Mouse (Mus musculus) pancreas, adult 10 weeks (tissue): ENCODE measurements around the gene Trmu. TPM values are rescaled to one million over a fixed set of nuclear protein-coding genes. Genes with fewer than 3 reads are reported as not detected.

Source experiments
- polyA plus RNA-seq: library from polyadenylated mRNA; stranded (reverse); fragments of 350-450 nt; fragmentation: Illumina TruSeq; extraction: RNeasy Lipid Tissue Mini Kit (QIAGEN cat#74804); gene quantifications from one replicate; pipeline ENCODE4 v1.2.3, GENCODE M21; 2015; ENCODE audit warnings: low read depth, low replicate concordance; ENCODE audit not compliant: insufficient read depth

The Trmu gene
- 12.7 TPM for polyA plus RNA-seq

DNA sequence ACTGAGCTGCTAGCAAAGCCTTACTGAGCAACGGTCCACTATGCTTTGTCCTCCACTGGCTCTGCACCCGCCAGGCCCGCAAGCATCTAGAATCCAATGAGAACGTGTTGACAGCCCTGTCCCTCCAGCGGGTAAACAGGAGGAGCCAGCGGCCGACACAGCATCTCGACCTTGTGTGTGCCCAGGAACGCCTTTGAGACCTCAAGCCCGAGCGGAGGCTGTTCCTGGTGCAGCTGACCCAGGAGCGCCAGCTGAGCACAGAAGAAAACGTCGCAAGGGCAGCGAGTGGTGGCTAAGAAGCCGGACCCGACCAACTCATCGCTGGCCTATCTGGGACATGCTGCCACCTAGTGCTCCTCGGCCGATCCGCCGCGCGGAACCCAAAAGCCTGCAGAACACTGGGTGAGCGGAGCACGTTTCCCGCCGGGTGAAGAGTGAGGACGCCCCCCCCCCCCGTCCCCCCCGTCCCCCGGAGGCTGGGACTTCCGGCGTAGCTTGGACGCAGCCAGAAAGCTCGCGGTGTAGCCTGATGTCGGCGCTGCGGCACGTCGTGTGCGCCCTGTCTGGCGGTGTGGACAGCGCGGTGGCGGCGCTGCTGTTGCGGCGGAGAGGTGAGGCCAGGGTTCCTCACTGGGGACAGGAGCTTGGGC is at the start of gene Trmu:
Trmu (plus strand) TSS at position 465 of the 650 bp plus-strand sequence.

DNA sequence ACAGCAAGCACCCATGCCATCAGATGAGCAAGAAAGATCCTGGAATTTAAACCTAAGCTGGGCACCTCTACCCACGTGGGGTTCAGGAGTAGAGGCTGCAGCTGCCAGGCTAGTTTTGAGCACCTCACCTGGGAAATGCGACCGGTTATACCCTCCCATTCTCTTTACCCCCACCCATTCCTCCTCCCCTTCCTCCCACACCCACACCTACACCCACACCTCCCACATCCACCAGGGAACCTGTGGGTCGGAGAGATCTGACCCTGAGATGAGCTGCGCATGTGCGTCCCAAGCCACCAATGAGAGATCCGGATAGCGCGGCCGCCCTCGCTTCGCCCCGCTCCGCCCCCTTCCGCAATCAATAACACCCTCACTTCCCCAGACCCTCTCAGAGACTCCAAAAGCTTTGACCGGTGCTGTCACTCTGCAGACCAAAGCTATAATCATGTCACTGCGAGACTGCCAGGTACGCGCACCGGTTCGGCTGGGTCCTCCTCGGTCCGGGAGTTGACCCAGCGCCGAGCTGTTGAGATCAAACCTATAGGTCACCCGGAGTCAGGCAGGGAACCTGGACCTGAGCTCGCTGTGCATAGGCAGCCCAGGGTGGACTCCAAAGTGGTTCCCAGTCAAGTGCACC is 47.0 kb upstream of the Trmu start, which contains the start of gene Ttc38:
Ttc38 (plus strand) TSS at position 353 of the 637 bp plus-strand sequence.

DNA sequence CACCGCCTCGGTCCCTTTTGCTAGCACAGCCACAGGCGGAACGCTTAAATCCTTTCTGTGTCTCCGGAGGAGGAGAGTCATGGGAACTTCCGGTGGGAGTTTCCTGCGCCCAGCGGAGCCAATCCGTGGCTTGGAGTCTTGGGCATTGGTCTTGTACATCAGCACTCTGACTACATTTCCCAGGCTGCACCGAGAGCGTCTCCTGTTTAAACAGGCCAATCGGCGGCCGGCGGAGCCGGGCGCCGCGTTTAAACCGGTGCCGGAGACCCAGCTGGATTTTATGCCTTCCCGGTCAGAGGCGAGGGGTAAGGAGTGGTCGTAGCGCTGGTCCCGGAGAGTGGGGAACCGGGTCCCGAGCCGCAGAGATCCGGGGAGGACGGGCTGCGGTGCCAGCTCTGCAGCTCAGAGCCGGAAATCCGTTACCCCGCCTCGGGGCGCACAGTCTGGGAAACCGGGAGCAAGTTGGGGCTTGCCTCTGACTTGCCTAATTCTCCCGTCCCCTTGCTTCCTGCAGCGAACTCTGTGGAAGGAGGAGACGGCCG is 19.6 kb upstream of the Trmu start, which contains the start of gene Gtse1:
Gtse1 (plus strand) TSS at position 256 of the 542 bp plus-strand sequence.

Other genes starting within 250 kb of the Trmu start
- 0.59 TPM for gene Ppara, start 144.3 kb upstream of the Trmu start, polyA plus RNA-seq
- 15.3 TPM for gene Cdpf1, start 67.6 kb upstream of the Trmu start, polyA plus RNA-seq
- gene Pkdrej, start 57.6 kb upstream of the Trmu start, polyA plus RNA-seq: 0.37 TPM
- gene Ttc38, start 47.0 kb upstream of the Trmu start, polyA plus RNA-seq: 3.7 TPM
- gene Gtse1, start 19.6 kb upstream of the Trmu start, polyA plus RNA-seq: not detected
- gene Celsr1, start 154.5 kb downstream of the Trmu start, polyA plus RNA-seq: 4.6 TPM
- 6.5 TPM for gene Gramd4, start 178.4 kb downstream of the Trmu start, polyA plus RNA-seq